Mouse (Mus musculus): Measurements from ENCODE around the gene Tmco1.

DNA sequence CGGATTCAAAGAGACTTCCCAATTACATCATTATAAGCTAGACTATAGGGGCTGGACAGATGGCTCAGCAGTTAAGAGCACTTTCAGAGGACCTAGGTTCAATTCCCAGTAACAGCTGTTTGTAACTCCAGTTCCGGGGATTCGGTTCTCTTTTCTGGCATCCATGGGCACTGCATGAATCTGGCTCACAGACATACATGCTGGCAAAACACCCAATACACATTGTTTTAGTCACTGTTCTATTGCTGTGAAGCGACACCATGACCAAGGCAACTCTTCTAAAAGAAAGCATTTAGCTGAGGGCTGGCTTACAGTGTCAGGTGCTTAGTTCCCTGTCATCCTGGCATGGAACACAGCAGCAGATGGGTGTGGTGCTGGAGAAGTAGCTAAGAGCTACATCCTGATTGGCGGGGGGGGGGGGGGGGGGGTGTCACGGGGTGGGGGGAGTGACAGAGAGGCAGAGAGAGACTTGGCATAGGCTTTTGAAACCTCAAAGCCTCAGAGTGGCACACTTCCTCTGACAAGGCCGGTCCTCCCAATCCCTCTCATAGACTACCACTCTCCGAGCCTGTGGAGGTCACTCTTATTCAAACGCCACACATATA is 31.1 kb downstream of the Tmco1 start:
- TF ChIP-seq CTCF (IDR thresholded peaks at IDR 0.05; ENCODE audit: extremely low read depth, insufficient read length, insufficient replicate concordance, low read depth, low read length), result no peak
- TF ChIP-seq POLR2A (IDR thresholded peaks at IDR 0.05; ENCODE audit: low read depth, low read length), result no peak
